Mouse (Mus musculus): Measurements from ENCODE around the gene Sarnp. TPM values are rescaled to one million over a fixed set of nuclear protein-coding genes. Genes with fewer than 3 reads are reported as not detected.

The Sarnp gene
- polyA plus RNA-seq, 1 experiment: 40.8 TPM

GRCm38 (mm10) chr10:128837400-128837799 lies 20.3 kb downstream of the Sarnp start:
- H3K36me3 ChIP-seq (ENCODE audit: control insufficient read depth, insufficient read depth): peaks cover 81% of the 10 kb centered on the region
- no peak overlapping the region for H3ac ChIP-seq (ENCODE audit: control insufficient read depth, insufficient read length)
- TF ChIP-seq TCF12 (IDR thresholded peaks at IDR 0.05; ENCODE audit: insufficient read depth, poor library complexity, severe bottlenecking) (no peak), E2F4 (IDR thresholded peaks at IDR 0.05; ENCODE audit: insufficient read depth) (no peak), MAX (IDR thresholded peaks at IDR 0.05; ENCODE audit: low read depth) (no peak), MYOG (IDR thresholded peaks at IDR 0.05; ENCODE audit: control insufficient read depth in 1 of 3, insufficient read depth in 1 of 3, insufficient read length in 2 of 3, low read depth in 2 of 3) (no peak), MYOD1 (IDR thresholded peaks at IDR 0.05; ENCODE audit: control insufficient read depth in 1 of 3, insufficient read length in 2 of 3, low read depth in 2 of 3) (no peak), USF1 (IDR thresholded peaks at IDR 0.05; ENCODE audit: low read depth) (no peak), REST (IDR thresholded peaks at IDR 0.05; ENCODE audit: insufficient read depth, insufficient read length) (no peak), POLR2AphosphoS2 (IDR thresholded peaks at IDR 0.05; ENCODE audit: insufficient read length, low read depth) (no peak)

GRCm38 (mm10) chr10:128839434-128839833 lies 22.3 kb downstream of the Sarnp start:
- H3K4me3 ChIP-seq: no peak overlapping the region
- peaks cover 9% of the 10 kb centered on the region for H3K79me2 ChIP-seq (ENCODE audit: control insufficient read depth, insufficient read depth)
- TF ChIP-seq REST (IDR thresholded peaks at IDR 0.05; ENCODE audit: insufficient read depth, insufficient read length) (no peak), MYOD1 (IDR thresholded peaks at IDR 0.05; ENCODE audit: control insufficient read depth in 1 of 3, insufficient read length in 2 of 3, low read depth in 2 of 3) (no peak), USF1 (IDR thresholded peaks at IDR 0.05; ENCODE audit: low read depth) (no peak), MYOG (IDR thresholded peaks at IDR 0.05; ENCODE audit: control insufficient read depth in 1 of 3, insufficient read depth in 1 of 3, insufficient read length in 2 of 3, low read depth in 2 of 3) (no peak), TCF12 (IDR thresholded peaks at IDR 0.05; ENCODE audit: insufficient read depth, poor library complexity, severe bottlenecking) (no peak), TCF3 (IDR thresholded peaks at IDR 0.05; ENCODE audit: insufficient read length, low read depth) (no peak), POLR2AphosphoS2 (IDR thresholded peaks at IDR 0.05; ENCODE audit: insufficient read length, low read depth) (no peak), E2F4 (IDR thresholded peaks at IDR 0.05; ENCODE audit: insufficient read depth) (no peak), CEBPB (IDR thresholded peaks at IDR 0.05; ENCODE audit: insufficient read depth, poor library complexity, severe bottlenecking) (no peak), MAX (IDR thresholded peaks at IDR 0.05; ENCODE audit: low read depth) (no peak), SRF (IDR thresholded peaks at IDR 0.05; ENCODE audit: control insufficient read depth, insufficient read length, low read depth) (no peak), POLR2A (IDR thresholded peaks at IDR 0.05; ENCODE audit: insufficient read length, low read depth) (no peak)
- H3K4me2 ChIP-seq (ENCODE audit: low read depth): no peak overlapping the region
- H3ac ChIP-seq (ENCODE audit: control insufficient read depth, insufficient read length): no peak overlapping the region
- peaks cover 76% of the 10 kb centered on the region for H3K36me3 ChIP-seq (ENCODE audit: control insufficient read depth, insufficient read depth)
- no peaks in the 10 kb centered on the region for H3K27me3 ChIP-seq (ENCODE audit: control insufficient read depth, insufficient read depth, insufficient read length)

More at GRCm38 (mm10) chr10:128837400-128837799, 20.3 kb downstream of the Sarnp start:
- H3K4me2 ChIP-seq (ENCODE audit: low read depth): no peak overlapping the region
- H3K79me2 ChIP-seq (ENCODE audit: control insufficient read depth, insufficient read depth): peaks cover 22% of the 10 kb centered on the region
- H3K4me3 ChIP-seq: no peak overlapping the region
- no peaks in the 10 kb centered on the region for H3K27me3 ChIP-seq (ENCODE audit: control insufficient read depth, insufficient read depth, insufficient read length)

DNA sequence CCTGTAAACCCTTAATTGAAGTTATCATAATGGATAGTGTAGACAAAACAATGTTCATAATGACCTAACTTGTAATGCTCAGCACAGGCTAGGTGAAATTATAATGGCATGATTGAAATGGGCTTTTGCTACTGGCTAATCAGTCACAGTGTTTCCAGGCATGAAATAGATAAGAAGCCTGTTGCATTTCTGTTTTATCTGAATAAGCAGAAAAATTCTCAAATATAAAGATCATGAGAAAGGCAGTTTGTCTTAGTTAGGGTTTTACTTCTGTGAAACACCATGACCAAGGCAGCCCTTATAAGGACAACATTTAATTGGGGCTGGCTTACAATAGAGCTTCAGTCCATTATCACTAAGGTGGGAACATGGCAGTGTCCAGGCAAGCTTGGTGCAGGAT lies 23.5 kb downstream of the Sarnp start:
- Histone ChIP-seq H3ac (ENCODE audit: control insufficient read depth, insufficient read length) (no peak overlapping the region), H3K4me2 (ENCODE audit: low read depth) (no peak overlapping the region), H3K36me3 (ENCODE audit: control insufficient read depth, insufficient read depth) (peaks cover 72% of the 10 kb centered on the region), H3K79me2 (ENCODE audit: control insufficient read depth, insufficient read depth) (peaks cover 5% of the 10 kb centered on the region), H3K4me3 (no peak overlapping the region), H3K27me3 (ENCODE audit: control insufficient read depth, insufficient read depth, insufficient read length) (no peaks in the 10 kb centered on the region)
- TF ChIP-seq TCF12 (IDR thresholded peaks at IDR 0.05; ENCODE audit: insufficient read depth, poor library complexity, severe bottlenecking) (no peak), REST (IDR thresholded peaks at IDR 0.05; ENCODE audit: insufficient read depth, insufficient read length) (no peak), E2F4 (IDR thresholded peaks at IDR 0.05; ENCODE audit: insufficient read depth) (no peak), MYOG (IDR thresholded peaks at IDR 0.05; ENCODE audit: control insufficient read depth in 1 of 3, insufficient read depth in 1 of 3, insufficient read length in 2 of 3, low read depth in 2 of 3) (no peak), POLR2AphosphoS2 (IDR thresholded peaks at IDR 0.05; ENCODE audit: insufficient read length, low read depth) (no peak), USF1 (IDR thresholded peaks at IDR 0.05; ENCODE audit: low read depth) (no peak), POLR2A (IDR thresholded peaks at IDR 0.05; ENCODE audit: insufficient read length, low read depth) (no peak), MYOD1 (IDR thresholded peaks at IDR 0.05; ENCODE audit: control insufficient read depth in 1 of 3, insufficient read length in 2 of 3, low read depth in 2 of 3) (no peak), CEBPB (IDR thresholded peaks at IDR 0.05; ENCODE audit: insufficient read depth, poor library complexity, severe bottlenecking) (no peak), MAX (IDR thresholded peaks at IDR 0.05; ENCODE audit: low read depth) (no peak), SRF (IDR thresholded peaks at IDR 0.05; ENCODE audit: control insufficient read depth, insufficient read length, low read depth) (no peak), TCF3 (IDR thresholded peaks at IDR 0.05; ENCODE audit: insufficient read length, low read depth) (no peak)

DNA sequence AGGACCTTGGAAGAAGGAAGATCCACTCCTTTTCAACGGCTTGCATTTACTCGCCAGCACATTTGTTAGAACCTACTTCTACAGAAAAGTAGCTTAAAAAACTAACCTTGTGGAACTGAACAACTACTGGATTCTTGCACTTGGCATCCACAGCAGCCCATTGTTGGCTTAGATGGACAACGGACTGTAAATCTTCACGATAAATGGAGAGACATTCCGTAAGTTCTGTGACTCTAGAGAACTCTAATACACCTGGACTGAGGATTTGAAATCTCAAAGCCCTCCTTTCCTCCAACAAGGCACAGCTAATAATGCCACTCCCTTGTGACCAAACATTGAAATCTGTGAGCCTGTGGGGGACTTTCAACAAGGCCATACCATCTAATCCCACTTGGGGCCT lies 26.1 kb downstream of the Sarnp start:
- Histone ChIP-seq H3K4me2 (ENCODE audit: low read depth) (no peak overlapping the region), H3K79me2 (ENCODE audit: control insufficient read depth, insufficient read depth) (no peaks in the 10 kb centered on the region), H3K36me3 (ENCODE audit: control insufficient read depth, insufficient read depth) (peaks cover 64% of the 10 kb centered on the region), H3K4me3 (no peak overlapping the region), H3ac (ENCODE audit: control insufficient read depth, insufficient read length) (no peak overlapping the region), H3K27me3 (ENCODE audit: control insufficient read depth, insufficient read depth, insufficient read length) (no peaks in the 10 kb centered on the region)
- TF ChIP-seq SRF (IDR thresholded peaks at IDR 0.05; ENCODE audit: control insufficient read depth, insufficient read length, low read depth) (no peak), MYOD1 (IDR thresholded peaks at IDR 0.05; ENCODE audit: control insufficient read depth in 1 of 3, insufficient read length in 2 of 3, low read depth in 2 of 3) (no peak), TCF12 (IDR thresholded peaks at IDR 0.05; ENCODE audit: insufficient read depth, poor library complexity, severe bottlenecking) (no peak), REST (IDR thresholded peaks at IDR 0.05; ENCODE audit: insufficient read depth, insufficient read length) (no peak), USF1 (IDR thresholded peaks at IDR 0.05; ENCODE audit: low read depth) (no peak), MAX (IDR thresholded peaks at IDR 0.05; ENCODE audit: low read depth) (no peak), TCF3 (IDR thresholded peaks at IDR 0.05; ENCODE audit: insufficient read length, low read depth) (no peak), CEBPB (IDR thresholded peaks at IDR 0.05; ENCODE audit: insufficient read depth, poor library complexity, severe bottlenecking) (no peak), POLR2AphosphoS2 (IDR thresholded peaks at IDR 0.05; ENCODE audit: insufficient read length, low read depth) (no peak), MYOG (IDR thresholded peaks at IDR 0.05; ENCODE audit: control insufficient read depth in 1 of 3, insufficient read depth in 1 of 3, insufficient read length in 2 of 3, low read depth in 2 of 3) (no peak), POLR2A (IDR thresholded peaks at IDR 0.05; ENCODE audit: insufficient read length, low read depth) (no peak), E2F4 (IDR thresholded peaks at IDR 0.05; ENCODE audit: insufficient read depth) (no peak)
